Mouse (Mus musculus) adrenal gland, postnatal 25 days (tissue): ENCODE data around the gene Mocs2. TPM values are rescaled to one million over a fixed set of nuclear protein-coding genes. Genes with fewer than 3 reads are reported as not detected.

Experiments
- DNase-seq: peaks from one replicate; pipeline ENCODE4 v3.0.0; 2021; ENCODE audit warnings: mixed read lengths
- total RNA-seq: library from RNA; stranded (reverse); gene quantifications from 2 replicates; pipeline ENCODE4 v1.2.3, GENCODE M21; 2021

Gene Mocs2
- total RNA-seq, 1 experiment from 2014 or later, result 183 TPM

DNA sequence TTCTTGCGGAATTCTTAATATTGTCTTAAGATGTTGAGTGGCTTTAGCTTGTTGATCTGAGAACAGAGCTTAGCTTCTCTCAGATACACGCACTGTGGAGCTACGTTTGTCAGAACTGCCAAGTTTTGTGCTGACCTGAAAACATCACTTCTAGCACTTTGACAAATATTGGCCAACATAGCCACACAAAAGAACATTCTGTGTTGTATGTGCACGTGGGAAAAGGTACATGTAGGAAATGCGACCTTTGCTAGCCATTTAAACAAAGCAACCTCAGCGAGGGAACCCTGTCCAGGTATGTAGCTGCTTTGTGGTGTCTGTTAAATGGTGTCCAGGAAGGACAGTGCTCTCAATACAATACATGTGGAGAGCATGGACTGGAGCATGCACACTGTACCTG lies 36.0 kb downstream of the Mocs2 start:
- DNase-seq, result no peak

- DNase-seq, result no peak
These were observed 36.4 kb downstream of the Mocs2 start for GRCm38 (mm10) chr13:114854428-114854827.

DNA sequence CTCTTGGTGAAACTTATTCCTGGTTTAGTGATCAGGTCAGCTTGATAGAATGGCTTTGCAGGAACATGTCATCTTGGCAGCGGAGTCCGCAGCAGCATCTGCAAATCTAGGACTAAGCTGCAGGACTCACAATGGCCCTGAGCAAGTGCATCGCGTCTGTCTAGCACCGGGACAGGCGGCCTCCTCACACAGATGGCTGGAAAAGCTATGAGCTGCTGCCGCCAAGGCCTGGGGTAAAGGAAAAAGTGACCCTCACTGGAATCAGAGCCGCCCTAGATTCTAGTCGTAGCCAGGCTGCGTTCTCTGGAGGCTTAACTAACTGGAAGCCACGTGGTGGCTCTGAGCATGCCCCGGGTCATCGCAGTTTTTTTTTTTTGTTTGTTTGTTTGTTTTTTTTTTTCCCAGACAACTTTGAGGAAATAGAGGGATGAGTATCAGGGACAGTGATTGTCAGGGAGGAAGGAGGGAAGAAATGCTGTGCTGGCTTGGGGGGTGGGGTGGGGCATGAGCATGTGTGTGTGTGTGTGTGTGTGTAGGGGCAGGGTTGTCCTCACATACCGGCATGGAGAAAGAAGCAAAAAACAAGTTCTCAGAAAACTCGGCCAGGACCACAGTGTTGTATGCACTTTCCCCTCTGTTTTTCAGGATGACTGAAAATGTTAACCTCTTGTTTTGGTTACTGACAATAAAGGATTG lies 37.7 kb downstream of the Mocs2 start:
- DNase-seq, result peak; percentile 5

GRCm38 (mm10) chr13:114856269-114856627 lies 38.2 kb downstream of the Mocs2 start:
- no peak for DNase-seq

DNA sequence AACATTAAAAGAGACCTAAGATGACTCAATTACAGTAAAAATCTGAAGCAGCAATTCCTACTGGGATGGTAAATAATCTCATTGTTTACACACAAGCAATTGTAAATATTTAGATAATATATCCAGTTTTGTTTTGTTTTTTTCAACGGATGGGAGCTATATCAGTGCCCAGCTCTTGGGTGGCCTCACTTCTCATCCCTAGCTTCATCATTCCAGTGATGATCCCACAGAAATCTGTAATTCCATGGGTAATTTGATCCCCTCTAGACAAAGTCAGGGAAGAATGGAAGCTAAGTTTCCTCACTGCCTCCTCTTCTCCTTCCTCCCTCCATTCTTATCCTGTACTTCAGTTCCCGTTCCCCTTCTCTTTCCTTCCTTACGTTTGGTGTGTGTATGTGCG lies 39.5 kb downstream of the Mocs2 start:
- no peak for DNase-seq

DNA sequence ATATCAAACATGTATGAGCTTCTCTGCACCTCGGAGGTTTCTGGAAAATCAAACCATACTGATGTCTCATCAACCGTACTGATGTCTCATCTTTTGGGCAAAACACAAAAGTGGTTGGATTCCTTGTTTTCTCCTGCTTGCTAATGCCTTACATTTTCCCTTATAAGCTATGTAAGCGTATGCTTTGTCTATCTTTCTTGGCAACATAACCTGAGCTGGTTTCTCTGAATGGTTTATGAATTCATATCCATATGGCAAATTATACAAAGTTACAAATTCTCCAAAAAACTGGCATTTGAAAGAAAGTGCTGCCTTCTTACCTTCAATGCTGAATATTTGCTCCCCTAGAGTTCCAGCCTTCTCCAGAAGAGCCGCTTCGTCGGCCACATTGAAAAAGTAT lies 56.7 kb downstream of the Mocs2 start:
- DNase-seq, result no peak

DNA sequence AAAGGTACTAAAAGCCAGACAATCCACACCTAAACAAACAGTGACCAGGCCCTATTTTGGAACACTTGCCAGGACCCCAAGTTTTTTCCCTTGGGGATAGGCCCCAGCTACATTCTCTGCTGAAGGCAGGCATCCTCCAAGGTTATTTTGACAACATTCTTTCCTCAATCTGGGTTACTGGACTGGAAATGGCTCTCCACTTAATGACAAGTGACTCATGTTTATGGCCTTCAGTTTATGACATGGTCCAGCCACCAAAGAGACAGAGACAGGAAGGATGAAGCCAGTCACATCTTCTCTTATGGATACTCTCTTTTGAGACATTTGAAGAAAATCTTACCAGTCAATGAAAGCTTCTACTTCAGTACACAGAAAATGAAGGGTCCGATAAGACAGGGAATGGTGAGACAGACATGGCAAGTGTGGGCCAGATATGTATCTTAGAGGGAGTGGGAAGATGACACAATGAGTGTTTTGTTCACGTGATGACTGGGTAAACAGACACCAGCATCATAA lies 58.0 kb downstream of the Mocs2 start:
- DNase-seq, result no peak

DNA sequence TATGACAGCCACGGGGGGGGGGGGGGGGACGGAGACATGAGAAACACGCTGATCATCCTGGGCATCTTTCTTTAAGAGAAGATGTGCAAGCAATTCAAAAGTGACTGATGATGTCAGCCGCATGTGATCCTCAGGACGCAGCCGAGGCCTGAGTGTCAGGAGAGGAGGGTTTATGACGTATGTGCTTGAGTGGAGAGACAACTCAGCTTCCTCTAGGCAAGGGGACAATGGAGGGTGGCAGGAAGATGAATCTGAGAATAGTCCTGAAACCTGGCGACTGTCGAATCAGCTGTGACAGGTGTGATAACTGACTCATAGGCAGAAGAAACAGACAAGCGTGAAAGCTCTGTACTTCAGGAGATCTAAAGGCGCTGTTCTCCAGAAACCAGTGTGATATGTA lies 60.6 kb downstream of the Mocs2 start:
- no peak for DNase-seq

Other genes starting within 250 kb of the Mocs2 start
- 1.6 and 2.0 TPM in 2 replicates for gene Itga2, start 113.9 kb downstream of the Mocs2 start, total RNA-seq